Mouse (Mus musculus) brain, adult 2 months (tissue): ENCODE results near the gene Rab40c.
A peak's percentile ranks its signal among the peaks of the same experiment; 100 is the strongest.

Experiments
- DNase-seq: peaks from one replicate; pipeline ENCODE4 v3.0.0; 2011; ENCODE audit warnings: low read depth, low spot score

Rab40c gene

DNA sequence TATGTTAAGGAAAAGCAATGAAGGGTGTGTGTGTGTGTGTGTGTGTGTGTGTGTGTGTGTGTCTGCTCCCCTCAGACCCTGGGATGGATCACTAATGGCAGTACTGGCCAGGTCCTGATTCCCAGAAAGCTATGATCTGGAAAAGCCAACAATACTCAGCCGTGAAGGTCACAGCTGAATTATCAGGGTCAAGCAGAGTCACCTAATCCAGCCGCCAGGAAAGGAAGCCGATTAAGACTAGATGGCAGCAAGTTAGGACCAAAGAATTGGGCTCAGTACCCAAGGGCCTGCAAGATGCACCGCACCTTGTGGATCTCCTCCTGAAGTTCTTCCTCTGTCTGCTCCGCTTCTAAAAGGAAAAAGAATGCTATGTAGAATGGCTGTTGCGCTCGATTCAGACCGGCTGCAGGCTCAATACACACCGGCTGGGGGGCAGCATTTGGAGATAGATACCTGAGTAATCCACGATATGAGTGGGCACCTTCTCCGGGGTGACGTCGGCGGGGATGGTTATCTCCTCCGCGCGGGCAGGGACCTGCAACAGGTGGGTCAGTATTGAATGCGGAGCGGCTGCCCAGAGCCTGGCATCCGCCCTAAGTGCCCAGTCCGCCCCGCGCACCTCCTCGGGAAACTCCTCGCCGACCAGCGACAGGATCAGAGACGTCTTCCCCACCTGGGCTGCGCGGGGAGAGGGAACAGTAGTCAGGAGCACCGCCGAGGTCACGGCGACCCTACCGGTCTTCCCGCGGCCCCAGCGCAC, 75.7 kb downstream of the Rab40c start:
- DNase-seq = no peak

DNA sequence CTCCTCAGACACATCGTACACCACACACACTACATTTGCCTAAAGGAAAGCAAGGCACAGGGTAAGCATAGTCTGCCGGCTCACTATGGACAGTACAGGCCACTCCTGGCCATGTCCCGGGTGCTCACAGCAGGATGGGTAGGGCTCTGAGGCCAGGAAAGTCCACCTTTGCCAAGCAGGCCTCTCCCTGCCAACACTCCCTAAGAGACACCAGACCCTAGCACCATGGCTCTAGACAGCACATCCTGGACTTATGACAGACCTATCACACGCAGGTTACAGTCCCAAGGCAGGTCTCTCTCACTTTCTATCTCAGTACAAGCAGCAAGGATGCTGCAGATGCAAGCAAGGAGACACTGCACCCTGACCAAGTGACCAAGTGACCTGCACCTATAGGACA, 76.4 kb downstream of the Rab40c start:
- no peak for DNase-seq

- no peak for DNase-seq
Observed at GRCm38 (mm10) chr17:25842509-25842908, 77.0 kb downstream of the Rab40c start.

GRCm38 (mm10) chr17:25841117-25841880, 78.2 kb downstream of the Rab40c start, which contains the start of gene Gm20683:
Gene Gm20683, minus strand, starts transcription at chr17:25841763.
- DNase-seq = no peak

DNA sequence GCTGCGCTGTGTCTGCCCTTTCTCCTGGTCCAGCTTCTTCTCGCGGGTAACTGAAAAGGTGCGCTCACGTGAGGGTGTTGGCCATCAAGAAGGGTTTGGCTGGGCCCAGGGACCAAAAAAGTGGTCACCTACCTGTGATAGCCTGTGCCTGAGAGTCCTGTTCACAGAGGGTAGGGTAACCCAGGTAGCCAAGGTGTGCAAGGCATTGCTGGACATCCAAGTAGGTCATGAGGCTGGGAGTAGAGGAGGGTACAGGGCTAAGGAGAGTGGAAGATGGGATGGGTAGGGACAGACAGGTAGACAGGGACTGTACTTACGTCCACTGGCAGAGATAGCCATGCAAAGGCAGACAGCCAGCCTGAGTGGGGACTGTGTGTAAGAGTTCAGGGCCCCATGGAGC, 79.0 kb downstream of the Rab40c start:
- DNase-seq = no peak

DNA sequence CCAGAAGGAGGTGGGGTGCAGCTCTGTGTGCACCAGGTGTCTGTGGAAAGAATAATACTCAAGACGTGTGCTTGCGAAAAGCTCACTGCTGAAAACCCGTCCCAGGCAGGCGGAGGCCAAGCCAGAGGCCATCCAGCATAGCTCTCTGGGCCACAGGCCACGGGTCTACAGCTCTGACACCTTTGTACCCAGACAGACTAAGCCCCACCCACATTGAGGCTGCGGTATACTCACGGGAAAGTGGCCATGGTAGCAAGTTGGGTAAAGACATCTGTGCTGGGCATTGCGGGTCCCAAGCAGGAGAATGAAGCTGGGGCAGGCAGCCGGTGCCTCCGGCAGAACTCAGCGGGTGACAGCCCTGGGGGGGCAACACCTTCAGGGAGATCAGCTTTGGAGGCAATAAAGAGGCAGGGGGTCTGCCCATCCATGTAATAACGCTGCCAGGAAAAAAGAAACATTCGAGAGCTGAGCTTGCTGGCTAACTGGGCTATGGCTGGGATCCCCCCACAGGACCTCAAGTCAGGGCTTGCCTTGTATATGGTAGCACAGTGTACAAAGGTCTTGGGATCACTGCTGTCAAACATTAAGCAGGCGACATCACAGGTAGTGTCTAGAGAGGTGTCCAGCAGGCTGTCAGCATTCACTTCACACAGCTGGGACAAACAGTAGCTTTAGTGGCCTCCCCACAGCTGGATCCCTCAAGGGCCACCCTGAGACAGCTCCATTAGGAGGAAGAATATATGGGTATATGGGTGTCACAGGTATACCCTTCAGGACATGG, 79.9 kb downstream of the Rab40c start:
- DNase-seq = no peak

DNA sequence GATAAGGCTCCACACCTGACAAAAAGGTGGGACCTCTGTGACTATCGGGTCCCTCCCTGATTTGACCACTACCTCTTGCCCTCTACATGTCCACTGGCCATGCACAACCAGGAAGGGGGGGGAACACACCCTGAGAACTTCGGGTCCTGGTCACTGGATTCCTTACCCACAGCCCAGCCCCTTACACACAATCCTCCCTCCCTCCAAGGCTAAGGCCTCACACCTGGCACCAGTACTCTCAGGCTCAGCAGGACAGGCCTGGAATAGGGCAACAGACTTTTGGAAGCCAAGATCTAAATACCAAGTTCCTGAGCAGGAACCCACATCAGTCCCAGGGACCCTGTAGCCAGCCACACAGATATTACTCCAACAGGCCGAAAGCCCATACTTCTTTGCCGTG, 80.6 kb downstream of the Rab40c start:
- no peak for DNase-seq

DNA sequence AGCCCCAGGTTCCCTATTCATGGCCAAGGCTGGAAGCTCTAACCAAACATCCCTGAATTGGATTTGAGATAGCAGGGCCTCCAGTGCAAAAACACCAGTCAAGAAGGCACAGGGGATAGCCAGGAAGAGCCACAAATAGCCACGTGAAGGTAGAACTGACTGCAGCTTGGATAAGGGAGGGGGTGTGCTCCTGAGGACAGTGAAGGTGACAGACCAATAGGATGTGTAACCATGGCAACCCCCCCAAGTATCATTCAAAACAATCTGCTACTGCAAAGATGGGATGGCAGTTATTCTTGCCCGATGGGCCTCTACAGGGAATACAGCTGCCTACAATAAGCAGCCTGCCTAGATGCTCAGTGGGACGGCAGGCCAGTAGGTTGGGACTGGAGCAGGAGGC, 82.0 kb downstream of the Rab40c start:
- peak; percentile 67 for DNase-seq

GRCm38 (mm10) chr17:25837076-25837410, 82.5 kb downstream of the Rab40c start, which contains the start of gene Rhbdl1:
Gene Rhbdl1, minus strand, starts transcription at chr17:25837295.
- peak; percentile 96 for DNase-seq

- DNase-seq = peak; percentile 42
Observed at GRCm38 (mm10) chr17:25836397-25837075, 83.0 kb downstream of the Rab40c start.

- no peak for DNase-seq
Observed at GRCm38 (mm10) chr17:25835816-25836215, 83.7 kb downstream of the Rab40c start.

- DNase-seq = no peak
Observed at GRCm38 (mm10) chr17:25835301-25835700, 84.2 kb downstream of the Rab40c start.

DNA sequence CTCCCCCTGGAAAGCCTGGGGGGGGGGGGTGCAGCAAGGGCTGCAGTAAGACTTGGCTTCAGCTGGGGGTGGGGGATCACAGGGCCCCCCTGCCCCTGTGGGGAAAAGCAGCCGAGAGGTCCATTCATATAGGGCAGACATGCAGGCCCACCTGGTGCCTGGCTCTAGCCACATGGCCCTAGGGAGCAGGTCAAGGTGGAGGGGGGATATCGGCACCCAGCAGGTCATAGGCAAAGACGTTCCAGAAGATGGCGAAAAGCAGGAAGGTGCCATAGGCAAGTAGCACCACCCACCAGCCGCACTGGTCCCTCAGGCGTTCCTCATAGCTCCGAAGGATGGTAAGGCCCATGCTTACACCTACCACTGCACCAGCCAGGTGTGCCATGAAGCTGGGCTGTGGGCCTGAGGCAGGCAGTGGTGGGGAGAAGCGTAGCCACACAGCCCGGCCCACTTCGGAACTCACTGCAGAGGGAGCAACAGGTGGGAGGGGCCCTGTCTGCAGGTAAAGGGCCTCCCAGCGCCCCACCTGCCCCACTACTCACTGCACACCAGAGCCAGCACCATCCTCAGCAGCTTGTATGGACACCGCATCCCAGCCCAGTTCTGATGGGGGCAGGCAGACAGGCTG, 84.8 kb downstream of the Rab40c start:
- no peak for DNase-seq

DNA sequence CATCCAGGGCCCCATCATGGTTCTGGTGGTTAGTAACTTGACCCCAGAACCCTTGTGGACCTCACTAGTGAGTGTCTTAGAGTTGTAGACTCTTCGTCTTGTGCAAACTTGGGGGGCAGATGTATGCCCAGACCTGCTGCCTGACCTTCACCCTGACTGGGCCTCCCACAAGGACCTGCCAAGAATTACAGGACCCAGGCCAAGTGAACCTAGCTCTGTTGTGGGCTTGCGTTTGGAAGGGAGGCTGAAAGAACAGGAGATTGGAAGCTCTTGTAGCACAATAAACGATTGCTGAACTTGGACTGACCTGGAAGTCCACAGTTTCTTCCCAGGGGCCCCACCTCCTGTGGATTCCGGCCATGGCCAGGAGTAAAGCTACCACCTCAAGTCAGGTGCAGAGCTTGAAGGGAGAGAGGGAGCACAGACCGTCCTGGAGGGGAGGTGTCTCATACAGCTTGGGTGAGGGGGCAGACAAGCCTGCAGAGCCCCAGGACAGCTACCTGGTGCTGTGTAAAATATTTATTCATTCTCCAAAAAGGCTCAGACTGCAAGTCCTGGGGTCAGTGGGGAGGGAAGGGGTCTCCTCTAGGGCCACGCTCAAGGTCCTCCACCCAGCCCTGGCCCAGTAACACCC, 85.4 kb downstream of the Rab40c start:
- no peak for DNase-seq

- DNase-seq = peak; percentile 96
Observed at GRCm38 (mm10) chr17:25833291-25833663, 86.2 kb downstream of the Rab40c start, which contains the start of gene Stub1. Gene Stub1, minus strand, starts transcription at chr17:25833404.

GRCm38 (mm10) chr17:25832436-25833290, 86.9 kb downstream of the Rab40c start:
- peak; percentile 100 for DNase-seq
